Mouse (Mus musculus) spleen, adult 2 months (tissue): ENCODE measurements around the gene Madd.

ENCODE experiments used
- CTCF ChIP-seq: fragments of 200-500 bp; IDR thresholded peaks from 2 replicates; pipeline ENCODE4 v1.5.1; 2011; ENCODE audit warnings: mild to moderate bottlenecking, inconsistent platforms; ENCODE audit not compliant: insufficient read depth, insufficient read length, insufficient replicate concordance; ENCODE audit errors: extremely low read depth
- POLR2A ChIP-seq: fragments of 200-500 bp; IDR thresholded peaks from 2 replicates; pipeline ENCODE4 v1.6.1; 2011; ENCODE audit warnings: low read depth, low read length, inconsistent platforms

DNA sequence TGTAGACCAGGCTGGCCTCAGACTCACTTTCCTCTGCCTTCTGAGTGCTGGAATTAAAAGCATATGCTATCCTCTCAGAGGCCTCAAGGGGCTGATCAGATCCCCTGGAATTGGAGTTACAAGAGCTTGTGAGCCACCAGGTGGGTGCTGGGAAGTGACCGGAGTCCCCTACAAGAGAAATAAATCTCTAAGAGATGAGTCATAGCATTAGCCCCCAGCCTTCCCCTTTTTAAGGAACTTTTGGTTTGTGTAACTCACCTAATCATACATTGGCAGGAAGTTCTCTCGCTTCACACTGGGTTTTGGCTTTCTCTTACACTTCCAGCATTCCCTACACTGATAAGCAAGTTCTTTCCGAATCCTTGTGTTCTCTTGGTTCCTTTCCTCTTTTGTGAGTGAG lies 51.6 kb downstream of the Madd start:
- TF ChIP-seq POLR2A: no peak
- no peak for TF ChIP-seq CTCF
